Mouse (Mus musculus) embryonic fibroblast, embryonic 13.5 days (primary cell): ENCODE measurements around the gene Kif1c.
A peak's percentile ranks its signal among the peaks of the same experiment; 100 is the strongest.

Source experiments
- CTCF ChIP-seq: IDR thresholded peaks from 2 replicates; pipeline ENCODE4 v1.5.1; 2011; ENCODE audit warnings: mild to moderate bottlenecking, control low read depth, low read length, moderate library complexity, borderline replicate concordance; ENCODE audit not compliant: insufficient read depth
- POLR2A ChIP-seq: IDR thresholded peaks from 2 replicates; pipeline ENCODE4 v1.6.1; 2011; ENCODE audit warnings: low read depth, mild to moderate bottlenecking, control low read depth, low read length, moderate library complexity

- TF ChIP-seq CTCF (no peak), POLR2A (peak; percentile 94)
Measured at GRCm38 (mm10) chr11:70699722-70700556, at the start of gene Kif1c, which contains the start of gene Inca1.
